Mouse (Mus musculus) cortical plate, adult 2 months (tissue): ENCODE results near the gene Gm5294.

ENCODE experiments used
- CTCF ChIP-seq: fragments of 200-500 bp; IDR thresholded peaks from 2 replicates; pipeline ENCODE4 v1.5.1; 2011; ENCODE audit warnings: mild to moderate bottlenecking, control low read depth, low read length; ENCODE audit not compliant: insufficient read depth; ENCODE audit errors: extremely low read depth
- POLR2A ChIP-seq: fragments of 200-500 bp; IDR thresholded peaks from 2 replicates; pipeline ENCODE4 v1.6.1; 2011; ENCODE audit warnings: mild to moderate bottlenecking, low read length, control low read depth; ENCODE audit not compliant: insufficient read depth; ENCODE audit errors: extremely low read depth

- TF ChIP-seq POLR2A (no peak), CTCF (no peak)
Observed at GRCm38 (mm10) chr5:138834910-138835309, 15.0 kb downstream of the Gm5294 start.
